Mouse (Mus musculus) adrenal gland, adult (tissue): ENCODE measurements at regions not wholly inside any gene's neighbourhood (a gene's known extent, or its start where the extent isn't known, plus 50 kb on each side); places are given as distances from the start of the nearest gene placed in this dataset.
A peak's percentile ranks its signal among the peaks of the same experiment; 100 is the strongest.
"Not testable (repeated sequence)": the region's sequence is repeated elsewhere in the genome, so short reads cannot be mapped to it uniquely, and the experiment has no call there.

Source experiments
- DNase-seq, 2 experiments: peaks; one replicate each; pipeline ENCODE4 v3.0.0; 2022 to 2023; ENCODE audit warnings: low spot score in 1 of 2; ENCODE audit not compliant: inconsistent age in 2 of 2

DNA sequence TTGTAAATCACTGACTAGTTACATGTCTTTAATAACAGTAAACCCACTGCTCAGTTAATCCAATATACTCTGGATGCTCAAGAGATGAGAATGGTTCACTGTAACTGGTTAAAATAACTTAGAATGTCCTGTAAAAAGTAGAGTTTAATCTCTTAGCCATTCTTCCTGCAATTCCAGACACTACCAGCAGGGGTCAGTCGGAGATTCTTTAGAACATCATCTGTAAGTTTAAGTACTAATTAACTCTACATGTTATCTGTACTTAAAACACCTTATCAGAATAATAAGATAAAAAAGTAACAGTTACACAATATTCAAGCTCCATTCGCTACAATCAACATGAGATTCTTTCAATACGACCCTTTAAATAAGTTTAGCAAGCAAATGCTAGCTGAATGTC is 58.7 kb upstream of the Olig3 start:
- peak in 1 of 2 experiments; percentile 27 for DNase-seq

DNA sequence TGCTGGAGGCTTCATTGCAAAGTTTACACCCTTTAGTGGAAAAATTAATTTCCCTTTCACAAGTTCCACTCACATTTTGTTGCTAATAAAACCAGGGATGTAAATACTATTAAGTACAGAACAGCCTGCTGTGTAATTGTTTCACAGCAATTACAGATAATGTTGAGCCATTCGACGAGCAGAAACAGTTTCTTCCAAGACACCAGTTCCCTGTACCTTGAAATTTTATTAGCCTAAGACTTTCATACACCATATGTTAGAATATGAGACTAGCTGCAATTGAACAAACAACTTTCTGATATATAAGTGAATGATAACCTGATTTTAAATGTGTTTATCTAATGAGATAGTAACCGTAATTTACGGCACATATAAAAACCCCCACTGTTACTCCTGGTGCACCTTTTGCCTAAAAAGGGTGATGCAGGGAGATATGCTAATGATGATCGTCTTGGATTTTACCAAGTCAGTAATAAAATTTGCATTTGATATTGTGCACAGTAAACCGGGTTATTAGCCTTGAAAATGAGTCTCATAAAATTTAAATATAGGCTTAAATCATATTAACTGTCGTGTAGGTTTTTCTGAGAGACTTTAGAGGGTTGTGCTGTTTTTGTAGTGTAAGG is 60.8 kb upstream of the Olig3 start:
- DNase-seq: no peak

DNA sequence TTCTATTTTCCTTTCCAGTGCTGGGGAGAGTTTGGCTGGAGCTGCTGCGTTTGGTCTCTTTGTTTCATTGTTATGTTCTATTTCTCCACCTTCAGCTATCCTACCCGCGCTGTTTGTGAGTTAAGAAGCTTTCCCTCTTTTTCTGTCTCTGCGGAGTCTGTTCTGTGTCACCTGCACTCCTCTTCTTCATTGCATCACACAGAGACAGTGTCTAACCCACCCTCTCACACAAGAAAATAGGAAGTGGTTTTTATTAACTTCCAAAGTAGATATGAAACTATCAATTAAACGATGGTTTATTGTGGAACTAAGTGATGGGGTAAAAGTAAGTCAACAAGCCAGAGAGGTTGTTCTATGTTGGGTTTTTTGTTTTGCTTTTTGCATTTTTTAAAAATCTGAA is 64.9 kb upstream of the Olig3 start:
- no peak for DNase-seq

DNA sequence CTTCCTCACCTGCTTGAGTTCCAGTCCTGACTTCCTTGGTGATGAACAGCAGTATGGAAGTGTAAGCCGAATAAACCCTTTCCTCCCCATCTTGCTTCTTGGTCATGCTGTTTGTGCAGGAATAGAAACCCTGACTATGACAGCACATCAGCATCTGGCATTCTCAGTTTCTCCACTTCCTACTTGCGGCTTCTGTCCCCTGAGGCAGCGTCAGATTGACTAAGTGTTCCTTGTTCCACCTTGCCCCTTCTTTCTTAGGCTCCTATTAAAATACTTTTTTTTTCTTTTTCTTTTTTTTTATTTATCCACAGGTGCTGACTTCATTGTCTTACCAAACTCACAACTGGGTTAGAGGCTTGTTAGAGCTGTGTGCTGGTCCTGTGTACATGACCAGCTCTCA is 65.3 kb upstream of the Olig3 start:
- DNase-seq: not testable (repeated sequence)

DNA sequence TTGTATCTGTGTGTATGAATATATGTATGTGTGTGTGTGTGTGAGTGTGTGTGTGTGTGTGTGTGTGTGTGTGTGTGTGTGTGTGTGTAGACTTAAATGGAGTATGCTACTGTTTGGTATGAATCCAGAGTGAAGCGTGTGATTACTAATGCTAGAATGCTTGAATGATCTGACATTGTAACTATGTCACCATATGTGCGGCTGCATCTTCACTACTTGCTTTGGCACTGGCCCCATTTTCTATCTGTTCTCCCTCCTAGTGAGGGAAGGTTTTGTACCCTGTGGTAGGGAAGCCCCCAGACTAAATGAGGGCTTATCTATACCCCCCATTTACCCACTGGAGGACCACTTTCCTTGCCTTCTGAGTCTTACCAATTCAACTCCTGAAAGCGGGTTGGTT is 74.2 kb upstream of the Olig3 start:
- DNase-seq: no peak

DNA sequence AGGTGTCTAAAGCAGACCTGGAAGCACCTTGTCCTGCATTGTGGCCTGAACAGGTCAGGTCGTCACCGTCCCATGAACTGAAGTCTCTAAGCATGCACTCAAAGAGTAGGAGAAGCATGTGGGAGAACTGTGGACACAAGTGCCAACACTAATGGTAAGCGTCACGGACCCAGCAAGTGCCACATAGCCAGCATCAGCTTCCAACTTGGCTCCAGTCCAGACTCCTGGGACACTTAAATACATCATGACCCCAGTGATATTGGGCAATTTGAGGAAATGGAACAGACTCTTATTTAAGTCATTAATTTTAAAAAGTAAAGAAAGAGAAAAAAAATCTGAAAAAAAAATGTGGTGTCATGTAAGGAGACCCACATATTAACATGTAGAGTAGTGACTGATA is 75.3 kb upstream of the Olig3 start:
- DNase-seq: no peak

DNA sequence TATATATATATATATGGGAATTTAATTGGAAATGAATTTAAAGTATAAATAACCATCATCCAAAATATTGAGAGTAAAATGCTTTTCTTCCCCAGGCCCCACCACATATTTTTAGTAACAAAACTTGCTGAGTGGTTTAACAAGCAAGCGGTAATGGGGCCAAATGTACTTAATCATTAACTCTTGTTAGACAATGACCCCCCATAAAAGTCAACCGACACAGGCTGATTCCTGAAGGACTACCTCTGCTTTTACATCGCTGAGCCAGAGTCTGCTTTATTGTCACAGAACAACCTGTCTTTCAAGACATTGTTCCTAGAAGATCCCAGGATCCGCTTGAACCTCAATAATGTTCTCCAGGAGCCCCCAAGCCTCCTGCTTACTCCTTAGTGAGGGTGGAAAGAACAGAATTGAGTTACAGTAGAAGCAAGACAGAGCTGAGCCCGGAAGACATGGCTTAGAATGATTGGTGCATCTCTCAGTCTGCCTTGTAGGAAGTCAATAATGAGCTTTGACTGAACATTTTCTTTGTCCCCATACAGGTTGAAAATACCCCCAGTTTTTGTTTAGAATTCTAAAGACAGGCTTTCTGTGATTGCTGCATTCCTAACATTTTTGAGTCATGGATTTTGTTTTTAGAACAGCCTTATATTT is 78.0 kb upstream of the Olig3 start:
- no peak for DNase-seq

DNA sequence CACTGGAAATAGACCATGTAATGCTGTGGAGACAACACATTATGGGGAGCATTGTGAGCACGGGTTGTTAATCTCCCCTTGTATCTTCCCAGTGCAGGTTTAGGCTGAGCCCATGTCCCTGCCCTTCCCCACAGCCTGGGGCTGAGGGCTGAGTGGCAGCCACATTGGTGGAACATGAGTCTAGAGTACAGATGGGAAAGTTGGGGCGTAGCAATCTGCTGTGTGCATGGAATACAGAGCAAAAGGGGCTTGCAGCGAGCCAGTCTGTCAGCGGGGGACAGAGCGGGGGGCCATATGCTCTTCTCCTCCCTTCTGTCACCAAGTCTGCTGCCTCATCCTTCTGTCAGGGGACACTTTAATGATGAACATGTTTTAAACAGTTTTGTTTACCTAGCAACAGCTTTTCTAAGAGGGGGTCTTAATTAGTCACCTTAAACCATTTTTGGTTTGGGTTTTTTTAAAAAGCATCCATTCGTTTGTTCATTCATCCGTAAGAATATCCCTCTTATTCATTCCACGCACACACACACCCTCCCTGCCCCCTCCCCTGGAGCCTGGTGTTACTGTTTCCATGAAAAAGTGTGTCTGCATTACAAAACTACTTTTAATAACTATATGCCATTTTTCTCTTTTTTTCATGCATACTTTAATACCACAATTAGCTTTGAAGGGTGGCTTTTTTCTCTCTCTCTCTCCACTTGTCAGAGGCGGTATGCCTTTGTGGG is 79.1 kb upstream of the Olig3 start:
- DNase-seq: no peak

DNA sequence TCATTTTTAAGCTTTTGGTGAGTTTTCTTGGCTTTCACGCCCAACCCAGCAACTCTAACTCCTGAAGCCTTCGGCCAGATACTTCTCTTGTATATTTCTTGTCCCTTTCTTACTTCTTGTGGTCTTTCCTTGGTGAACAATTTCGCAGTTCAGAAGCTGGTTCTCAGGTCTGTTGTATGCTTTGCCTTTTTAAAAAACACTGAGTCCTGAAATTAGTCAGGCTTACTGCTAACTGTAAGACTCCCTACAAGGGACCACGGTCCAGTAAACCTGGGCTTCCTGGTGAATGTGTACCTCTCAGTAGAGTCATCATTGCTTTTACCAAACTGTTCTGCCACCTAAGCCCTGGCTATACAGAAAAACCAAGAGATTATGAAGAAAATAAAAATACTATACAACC is 81.3 kb upstream of the Olig3 start:
- DNase-seq: no peak

DNA sequence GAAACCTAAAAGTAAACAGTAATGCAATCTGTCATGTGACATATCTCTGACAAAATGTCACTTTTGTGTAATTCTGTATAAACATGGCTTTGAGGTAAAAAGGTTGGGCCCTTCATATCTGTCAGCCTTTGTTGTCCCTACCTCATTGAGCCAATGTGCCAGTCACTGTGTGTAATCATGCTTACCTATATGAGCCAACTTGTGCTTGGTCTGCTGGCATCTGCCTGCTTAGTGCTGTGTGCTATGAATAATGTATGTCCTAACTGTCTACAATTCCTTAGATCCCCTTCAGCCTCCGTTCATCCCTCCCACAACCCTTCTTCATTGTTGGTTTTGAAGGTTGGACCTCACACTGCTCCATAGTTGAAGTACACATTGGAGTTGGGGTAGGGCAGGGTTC is 86.9 kb upstream of the Olig3 start:
- DNase-seq: no peak

DNA sequence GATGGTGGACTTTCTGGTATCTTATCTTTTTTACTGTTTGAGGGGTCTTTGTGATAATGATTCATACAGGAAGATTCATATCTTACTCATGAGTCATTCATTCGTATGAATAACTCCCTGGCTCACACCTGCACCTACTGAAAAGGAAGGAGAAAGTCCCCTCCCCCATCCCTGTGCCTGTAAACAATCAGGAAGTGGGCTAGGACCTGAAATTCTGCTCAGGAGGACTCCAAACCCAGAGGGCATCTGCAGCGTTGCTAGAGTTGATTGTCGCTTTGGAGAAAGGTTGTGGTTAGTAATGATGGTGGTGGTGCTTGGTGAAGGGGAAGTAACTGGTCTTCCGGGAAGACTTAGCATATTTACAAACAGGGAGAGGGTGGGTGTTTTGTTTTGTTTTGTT is 88.3 kb upstream of the Olig3 start:
- DNase-seq: no peak

DNA sequence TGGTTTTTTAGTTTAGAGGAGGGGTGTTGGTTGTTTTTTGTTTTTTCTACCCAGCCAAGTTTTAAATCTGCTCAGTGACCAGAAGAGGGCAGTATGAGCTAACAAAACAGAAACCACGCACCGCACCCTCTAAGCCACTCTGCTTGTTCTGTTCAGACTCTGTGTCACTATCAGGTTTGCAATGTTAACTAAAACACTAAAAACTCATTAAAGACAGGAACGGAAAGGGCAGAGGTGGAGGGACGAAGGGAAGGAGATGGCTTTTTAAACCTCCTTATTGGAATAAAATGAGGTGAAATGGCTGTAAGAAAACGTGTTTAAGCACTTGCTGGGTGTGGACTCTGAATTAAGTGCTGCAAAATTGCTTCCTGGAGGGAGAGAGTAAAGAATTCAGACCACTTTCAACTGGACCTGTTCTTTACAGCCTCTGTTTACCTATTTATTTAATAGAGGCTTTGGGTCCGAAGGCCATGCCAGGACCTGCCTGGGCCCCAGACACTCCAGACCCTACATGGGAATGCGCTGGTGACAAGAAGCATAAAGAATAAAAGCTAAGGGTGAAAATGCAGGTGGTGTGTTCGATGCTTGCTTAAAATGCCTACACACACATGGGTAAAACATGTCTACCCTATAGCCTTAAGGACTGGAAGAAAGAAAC is 116.1 kb upstream of the Olig3 start:
- DNase-seq: peak; percentile 18 to 75

DNA sequence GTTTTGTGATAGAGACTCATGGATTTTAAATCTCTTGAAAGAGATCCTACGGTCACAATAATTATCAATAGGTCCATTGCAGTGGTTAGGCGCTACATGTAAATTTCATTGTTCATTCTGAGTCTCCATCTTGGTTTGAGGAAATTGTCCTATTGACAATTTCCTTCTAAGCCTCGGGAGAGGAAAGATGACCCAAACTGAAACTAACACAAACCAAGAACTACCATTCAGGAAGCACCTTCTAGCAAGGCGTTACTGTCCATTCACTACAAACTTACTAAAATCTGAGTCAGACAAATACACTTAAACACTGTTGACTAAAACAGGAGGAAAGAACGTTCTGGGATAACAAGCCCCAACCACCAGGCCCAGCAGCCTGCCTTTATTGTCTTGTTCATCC is 140.1 kb upstream of the Olig3 start:
- DNase-seq: no peak

DNA sequence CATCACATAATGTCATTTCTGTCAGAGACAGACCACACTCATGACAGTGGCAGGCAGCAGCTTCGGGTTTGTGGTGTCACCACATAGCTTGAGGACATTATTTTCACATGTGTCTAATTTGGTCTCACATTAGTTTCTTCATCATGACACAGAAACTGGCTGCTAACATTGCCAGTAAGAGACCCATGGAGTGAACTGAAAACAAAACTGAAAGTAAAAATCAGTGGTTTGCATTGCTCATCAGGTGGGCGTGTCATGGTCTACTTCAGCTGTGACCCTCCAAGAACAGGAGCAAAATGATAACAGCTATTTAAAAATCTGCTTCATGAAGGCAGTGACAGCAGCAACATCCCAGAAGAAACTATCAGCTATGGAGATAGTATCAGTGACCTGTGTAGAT is 146.6 kb upstream of the Olig3 start:
- no peak for DNase-seq

DNA sequence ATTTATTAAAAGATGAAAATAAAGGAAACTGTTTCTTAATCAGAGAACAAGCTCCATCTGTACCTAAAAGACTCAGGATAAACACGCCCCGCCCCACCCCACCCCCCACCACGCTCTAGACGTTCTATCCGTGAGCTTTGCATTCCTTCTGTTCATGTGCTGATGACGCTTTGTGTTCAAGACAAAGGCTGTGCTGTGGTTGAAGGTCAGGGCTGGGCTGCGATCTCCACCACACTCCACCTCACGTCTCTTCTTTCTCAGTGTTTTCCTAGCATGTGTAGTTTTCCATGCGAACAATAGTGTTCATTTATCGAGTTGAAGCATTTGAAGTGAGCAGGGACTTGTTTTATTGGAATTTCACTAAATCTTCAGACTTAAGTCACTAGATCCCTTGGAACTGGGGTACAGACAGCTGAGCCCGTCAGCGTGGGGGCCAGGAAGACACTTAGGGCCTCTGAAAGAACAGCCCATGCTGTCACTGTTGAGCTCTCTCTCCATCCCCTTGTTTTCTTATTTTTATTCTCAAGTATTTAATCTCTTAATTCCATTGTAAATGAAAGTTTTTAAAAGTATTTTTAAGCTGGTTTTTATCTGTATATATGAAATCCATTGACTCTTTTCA is 148.1 kb upstream of the Olig3 start:
- peak in 1 of 2 experiments; percentile 34 for DNase-seq

DNA sequence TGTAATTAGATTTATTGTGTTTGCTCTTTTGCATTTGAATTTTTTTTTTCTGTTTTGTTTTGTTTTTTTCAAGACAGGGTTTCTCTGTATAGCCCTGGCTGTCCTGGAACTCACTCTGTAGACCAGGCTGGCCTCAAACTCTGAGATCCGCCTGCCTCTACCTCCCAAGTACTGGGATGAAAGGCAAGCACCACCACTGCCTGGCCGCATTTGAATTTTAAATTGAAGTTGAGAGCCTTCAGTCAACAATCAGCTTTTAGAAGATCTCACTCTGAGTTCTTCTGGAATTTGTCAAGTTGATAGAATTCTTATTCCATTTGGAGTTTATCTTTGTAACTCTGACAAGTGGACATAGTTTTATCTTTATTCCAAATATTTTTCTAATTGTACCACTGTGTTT is 148.8 kb upstream of the Olig3 start:
- no peak for DNase-seq

DNA sequence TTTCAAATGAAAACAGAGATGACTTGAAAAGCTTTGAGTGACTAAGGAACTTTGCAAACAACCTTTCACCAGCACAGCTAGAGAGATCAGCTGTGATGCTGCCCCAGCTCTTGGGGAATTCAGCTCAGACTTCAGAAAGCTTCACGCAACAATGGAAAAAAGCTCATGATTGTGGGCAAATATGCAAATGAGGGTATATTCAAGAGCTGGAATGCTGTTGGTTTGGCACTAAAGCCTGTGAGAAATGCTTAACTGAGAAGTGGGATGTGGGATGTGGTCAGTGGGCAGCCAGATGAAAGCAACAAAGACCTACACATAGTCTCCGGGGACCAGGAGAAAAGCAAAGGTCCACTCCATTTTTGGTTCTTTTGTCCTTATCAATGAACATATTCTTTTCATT is 156.0 kb upstream of the Olig3 start:
- DNase-seq: no peak

DNA sequence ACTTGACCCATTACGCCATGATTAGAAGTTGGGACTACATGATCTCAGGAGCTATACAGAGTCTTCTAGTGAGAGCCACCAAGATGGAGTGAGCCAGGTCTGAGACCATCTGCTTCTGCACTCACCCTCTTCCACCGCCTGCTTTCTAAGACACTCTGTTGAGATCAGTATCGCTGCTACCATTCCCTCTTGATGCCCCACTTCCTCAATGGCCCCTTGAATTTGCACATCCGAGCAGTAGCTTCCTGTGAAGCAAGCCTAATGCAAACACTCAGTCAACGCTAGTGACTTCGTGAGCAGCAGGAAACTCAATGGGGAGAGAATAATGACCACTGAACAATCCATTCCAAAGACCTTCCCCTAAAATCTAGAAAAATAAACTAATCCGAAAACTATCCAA is 160.7 kb upstream of the Olig3 start:
- DNase-seq: no peak

DNA sequence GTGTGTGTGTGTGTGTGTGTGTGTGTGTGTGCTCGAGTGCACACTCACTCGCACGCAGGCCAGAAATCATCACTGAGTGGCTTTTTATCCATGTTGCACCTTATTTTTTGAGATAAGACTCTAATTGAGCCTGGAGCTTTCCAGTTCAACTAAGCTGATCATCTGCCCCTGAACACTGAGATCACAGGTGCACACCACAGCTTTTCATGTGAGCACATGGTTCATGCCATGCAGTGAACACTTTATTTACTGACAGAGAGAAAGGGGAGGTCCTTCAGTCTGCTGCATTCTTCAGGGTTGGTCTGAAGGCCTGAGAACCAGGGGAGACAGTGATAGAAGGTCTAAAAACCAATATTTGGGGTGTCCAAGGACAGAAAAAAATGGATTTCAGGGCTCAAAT is 161.7 kb upstream of the Olig3 start:
- DNase-seq: no peak

DNA sequence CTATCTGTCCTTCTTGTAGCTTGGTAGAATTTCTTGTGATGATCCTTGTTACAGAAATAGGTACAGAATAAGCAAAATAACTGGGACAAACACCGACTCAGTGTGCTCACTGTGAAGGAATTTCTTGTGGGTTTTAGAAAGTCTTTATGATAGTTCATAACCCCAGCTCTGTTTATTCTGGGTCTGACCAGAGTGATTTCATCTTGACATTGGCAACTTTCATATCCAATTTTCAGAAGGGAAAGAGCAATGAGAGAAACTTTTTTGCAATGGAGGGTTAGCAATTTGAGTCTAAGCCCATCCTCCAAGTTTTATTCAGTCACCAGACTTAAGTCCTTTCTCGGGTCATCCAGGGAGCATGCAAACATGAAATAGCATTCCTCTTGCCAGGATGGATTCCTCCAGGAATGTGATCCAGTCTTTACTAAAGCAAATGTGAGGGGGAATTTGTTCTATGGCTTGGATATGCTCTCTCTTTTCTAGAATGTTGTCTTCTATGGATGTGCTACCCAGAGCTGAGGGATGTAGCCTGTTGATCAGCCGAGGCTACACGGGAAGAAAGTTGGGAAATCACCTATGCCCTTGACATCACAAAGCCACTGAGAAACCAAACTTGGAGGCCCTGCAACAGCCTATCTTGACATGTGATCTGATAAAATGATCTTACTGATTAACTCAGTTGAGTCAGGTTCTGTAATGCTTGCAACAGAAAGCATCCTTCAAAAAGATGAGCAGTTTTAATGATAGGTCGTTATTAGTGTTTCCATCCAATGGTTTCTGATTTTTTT is 163.2 kb upstream of the Olig3 start:
- DNase-seq: no peak

DNA sequence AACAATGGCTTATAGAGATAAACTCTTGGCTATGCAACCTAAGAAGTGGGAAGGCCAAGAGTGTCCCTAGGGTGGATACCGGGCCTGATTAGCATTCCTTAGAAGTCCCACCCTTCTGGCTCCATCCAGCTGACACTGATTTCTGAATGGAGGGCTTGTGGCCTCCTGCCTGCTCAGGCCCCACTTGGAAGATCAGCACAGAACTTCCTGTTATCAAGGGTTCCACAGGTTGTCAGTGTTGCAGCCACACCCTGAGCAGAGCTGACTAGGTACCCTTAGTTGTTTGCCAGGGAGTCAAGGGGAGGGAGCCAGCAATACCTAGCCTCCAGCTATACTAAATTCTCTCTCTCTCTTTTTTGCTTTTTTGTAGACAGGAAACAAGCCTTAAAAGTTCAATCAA is 164.1 kb upstream of the Olig3 start:
- no peak for DNase-seq
